Mouse (Mus musculus): ENCODE data around the gene Mbd5. TPM values are rescaled to one million over a fixed set of nuclear protein-coding genes. Genes with fewer than 3 reads are reported as not detected.

The Mbd5 gene
- total and polyA plus RNA-seq, 2 experiments: 2.4 to 10.3 TPM

- TF ChIP-seq CTCF (IDR thresholded peaks at IDR 0.05; ENCODE audit: low read depth, low read length) (no peak), POLR2A (IDR thresholded peaks at IDR 0.05; ENCODE audit: extremely low read depth, insufficient read depth, low read length) (no peak)
Observed at GRCm38 (mm10) chr2:49364546-49364945, 415.2 kb downstream of the Mbd5 start.

GRCm38 (mm10) chr2:49366878-49367545 lies 417.7 kb downstream of the Mbd5 start:
- Histone ChIP-seq H3K4me1 (ENCODE audit: control insufficient read depth, insufficient read depth, low read length) (no peaks in the 10 kb centered on the region), H3K4me3 (ENCODE audit: insufficient read depth, low read depth, low read length) (no peak overlapping the region), H3K36me3 (ENCODE audit: control insufficient read depth, insufficient read depth, low read length) (no peaks in the 10 kb centered on the region), H3K27ac (replicated peaks; ENCODE audit: insufficient read depth, low read depth, low read length) (no peak overlapping the region), H3K9ac (ENCODE audit: low read depth, low read length) (no peak overlapping the region), H3K27me3 (ENCODE audit: control insufficient read depth, insufficient read depth, low read length) (no peaks in the 10 kb centered on the region; the same call in 1 of the 2 replicates), H3K79me2 (ENCODE audit: control insufficient read depth, insufficient read depth, low read length) (no peaks in the 10 kb centered on the region)
- no peak for DNase-seq (ENCODE audit: extremely low read depth, low read depth, low spot score)
- 76% methylated on average over 14 of the region's 14 CpGs for WGBS
- no peak for TF ChIP-seq POLR2A (IDR thresholded peaks at IDR 0.05; ENCODE audit: extremely low read depth, insufficient read depth, low read length)
- TF ChIP-seq CTCF (IDR thresholded peaks at IDR 0.05; ENCODE audit: low read depth, low read length): no peak

More at GRCm38 (mm10) chr2:49364546-49364945, 415.2 kb downstream of the Mbd5 start:
- H3K27me3 ChIP-seq (ENCODE audit: control insufficient read depth, insufficient read depth, low read length): no peaks in the 10 kb centered on the region; the same call in 1 of the 2 replicates
- no peak overlapping the region for H3K4me3 ChIP-seq (ENCODE audit: insufficient read depth, low read depth, low read length)
- no peaks in the 10 kb centered on the region for H3K4me1 ChIP-seq (ENCODE audit: control insufficient read depth, insufficient read depth, low read length)
- WGBS: 54% methylated on average over 5 of the region's 5 CpGs
- DNase-seq (ENCODE audit: extremely low read depth, low read depth, low spot score): no peak
- H3K9ac ChIP-seq (ENCODE audit: low read depth, low read length): no peak overlapping the region
- no peak overlapping the region for H3K27ac ChIP-seq (replicated peaks; ENCODE audit: insufficient read depth, low read depth, low read length)
- no peaks in the 10 kb centered on the region for H3K36me3 ChIP-seq (ENCODE audit: control insufficient read depth, insufficient read depth, low read length)
- H3K79me2 ChIP-seq (ENCODE audit: control insufficient read depth, insufficient read depth, low read length): no peaks in the 10 kb centered on the region

DNA sequence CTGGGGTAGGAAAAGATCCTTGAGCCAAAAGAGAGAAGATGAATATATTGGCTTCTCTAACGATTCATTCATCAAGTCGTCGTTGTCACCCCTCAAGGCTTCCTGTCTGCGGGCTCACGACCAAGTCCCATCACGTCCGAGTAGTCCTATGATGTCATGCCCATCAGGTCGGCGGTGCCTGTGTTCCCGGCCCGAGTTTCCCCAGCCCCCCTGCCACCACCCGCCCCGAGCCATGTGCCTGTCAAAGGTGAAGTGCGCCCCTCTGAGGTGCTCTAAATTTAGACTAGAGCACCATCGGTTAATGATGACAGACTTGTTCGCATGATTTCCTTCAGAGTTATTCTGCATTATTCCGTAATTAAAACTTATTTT lies 418.2 kb downstream of the Mbd5 start:
- no peaks in the 10 kb centered on the region for H3K79me2 ChIP-seq (ENCODE audit: control insufficient read depth, insufficient read depth, low read length)
- no peak overlapping the region for H3K27ac ChIP-seq (replicated peaks; ENCODE audit: insufficient read depth, low read depth, low read length)
- 67% methylated on average over 17 of the region's 17 CpGs for WGBS
- no peaks in the 10 kb centered on the region for H3K36me3 ChIP-seq (ENCODE audit: control insufficient read depth, insufficient read depth, low read length)
- no peaks in the 10 kb centered on the region; the same call in 1 of the 2 replicates for H3K27me3 ChIP-seq (ENCODE audit: control insufficient read depth, insufficient read depth, low read length)
- H3K9ac ChIP-seq (ENCODE audit: low read depth, low read length): no peak overlapping the region
- TF ChIP-seq CTCF (IDR thresholded peaks at IDR 0.05; ENCODE audit: low read depth, low read length) (no peak), POLR2A (IDR thresholded peaks at IDR 0.05; ENCODE audit: extremely low read depth, insufficient read depth, low read length) (no peak)
- H3K4me3 ChIP-seq (ENCODE audit: insufficient read depth, low read depth, low read length): no peak overlapping the region
- DNase-seq (ENCODE audit: extremely low read depth, low read depth, low spot score): no peak
- no peaks in the 10 kb centered on the region for H3K4me1 ChIP-seq (ENCODE audit: control insufficient read depth, insufficient read depth, low read length)

DNA sequence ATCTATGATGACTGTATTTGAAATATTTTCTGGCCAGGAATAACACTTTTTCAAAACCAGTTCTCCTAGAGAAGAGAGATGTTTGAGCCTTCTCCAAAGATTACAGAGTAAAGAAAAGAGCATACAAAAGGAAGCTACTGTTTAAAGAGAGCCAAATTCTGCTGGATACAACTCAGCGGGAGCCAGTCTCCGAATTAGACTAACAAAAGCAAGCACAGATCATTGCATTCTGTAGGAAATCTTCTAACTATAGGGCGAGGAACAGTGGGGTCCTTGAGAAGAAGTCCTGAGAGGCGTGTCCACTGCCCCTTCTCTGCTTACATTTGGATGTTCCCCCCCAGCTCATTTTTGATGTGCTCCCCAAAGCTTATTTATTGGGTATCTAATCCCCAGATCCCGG lies 422.3 kb downstream of the Mbd5 start:
- Histone ChIP-seq H3K79me2 (ENCODE audit: control insufficient read depth, insufficient read depth, low read length) (no peaks in the 10 kb centered on the region), H3K27me3 (ENCODE audit: control insufficient read depth, insufficient read depth, low read length) (no peaks in the 10 kb centered on the region), H3K36me3 (ENCODE audit: control insufficient read depth, insufficient read depth, low read length) (no peaks in the 10 kb centered on the region), H3K27ac (replicated peaks; ENCODE audit: insufficient read depth, low read depth, low read length) (no peak overlapping the region), H3K9ac (ENCODE audit: low read depth, low read length) (no peak overlapping the region), H3K4me1 (ENCODE audit: control insufficient read depth, insufficient read depth, low read length) (no peaks in the 10 kb centered on the region), H3K4me3 (ENCODE audit: insufficient read depth, low read depth, low read length) (no peak overlapping the region)
- no peak for DNase-seq (ENCODE audit: extremely low read depth, low read depth, low spot score)
- WGBS: 80% methylated on average over 5 of the region's 5 CpGs
- no peak for TF ChIP-seq POLR2A (IDR thresholded peaks at IDR 0.05; ENCODE audit: extremely low read depth, insufficient read depth, low read length)
- TF ChIP-seq CTCF (IDR thresholded peaks at IDR 0.05; ENCODE audit: low read depth, low read length): no peak

DNA sequence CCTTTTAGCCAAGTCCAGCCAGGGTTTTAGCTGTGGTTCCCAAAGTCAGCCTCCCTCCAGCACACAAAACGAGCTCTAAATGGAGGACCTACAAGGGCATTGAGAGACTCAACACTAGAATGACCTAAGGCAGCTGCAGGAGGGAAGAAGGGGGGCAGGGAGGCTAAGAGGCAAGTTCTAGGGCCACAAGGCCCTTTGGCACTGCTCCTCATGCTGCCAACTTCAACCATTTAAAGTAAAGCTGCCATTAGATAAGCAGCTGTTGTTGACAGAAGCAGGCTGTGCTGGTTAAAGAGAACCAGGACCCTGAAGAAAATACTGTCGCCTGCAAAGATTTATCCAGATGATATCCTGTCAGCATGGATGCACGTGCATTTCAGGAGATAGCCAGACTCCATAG lies 423.3 kb downstream of the Mbd5 start:
- TF ChIP-seq CTCF (IDR thresholded peaks at IDR 0.05; ENCODE audit: low read depth, low read length) (no peak), POLR2A (IDR thresholded peaks at IDR 0.05; ENCODE audit: extremely low read depth, insufficient read depth, low read length) (no peak)
- 48% methylated on average over 3 of the region's 3 CpGs for WGBS
- no peaks in the 10 kb centered on the region for H3K79me2 ChIP-seq (ENCODE audit: control insufficient read depth, insufficient read depth, low read length)

More for the DNA sequence above, 423.3 kb downstream of the Mbd5 start:
- Histone ChIP-seq H3K9ac (ENCODE audit: low read depth, low read length) (no peak overlapping the region), H3K36me3 (ENCODE audit: control insufficient read depth, insufficient read depth, low read length) (no peaks in the 10 kb centered on the region), H3K27me3 (ENCODE audit: control insufficient read depth, insufficient read depth, low read length) (no peaks in the 10 kb centered on the region), H3K27ac (replicated peaks; ENCODE audit: insufficient read depth, low read depth, low read length) (no peak overlapping the region), H3K4me1 (ENCODE audit: control insufficient read depth, insufficient read depth, low read length) (no peaks in the 10 kb centered on the region), H3K4me3 (ENCODE audit: insufficient read depth, low read depth, low read length) (no peak overlapping the region)
- DNase-seq (ENCODE audit: extremely low read depth, low read depth, low spot score): no peak

Other genes starting within 250 kb of the Mbd5 start
- 11.4 and 13.1 TPM in 2 replicates for gene Acvr2a, start 135.4 kb upstream of the Mbd5 start, total RNA-seq (2014; rRNA removed)
- 3.2 and 3.4 TPM in 2 replicates for gene Acvr2a, start 135.4 kb upstream of the Mbd5 start, polyA plus RNA-seq (2012; rRNA removed)
- gene Orc4, start 769 bp downstream of the Mbd5 start, total RNA-seq (2014; rRNA removed): 23.0 and 26.6 TPM in 2 replicates
- gene Orc4, start 769 bp downstream of the Mbd5 start, polyA plus RNA-seq (2012; rRNA removed): 3.1 and 3.9 TPM in 2 replicates

Measured in liver, adult 2 months (tissue).